Mouse (Mus musculus) neural tube, embryonic 11.5 days (tissue): Measurements from ENCODE around the gene Matk. TPM values are rescaled to one million over a fixed set of nuclear protein-coding genes. Genes with fewer than 3 reads are reported as not detected.
A peak's percentile ranks its signal among the peaks of the same experiment; 100 is the strongest.

ENCODE experiments used
- ATAC-seq: fragments of 200-750 bp; cut with Nextera tagmentation; 2 replicates; pipeline ENCODE4 v1.8.0; 2017; ENCODE audit warnings: moderate number of reproducible peaks, mild to moderate bottlenecking, moderate TSS enrichment, moderate library complexity; ENCODE audit not compliant: insufficient read depth, low FRiP score, low TSS enrichment
- DNase-seq: peaks from one replicate; pipeline ENCODE4 v3.0.0-alpha.2; 2015; ENCODE audit warnings: low spot score
- H3K27ac ChIP-seq: fragments of 300-500 bp; sonication (generic); 2 replicates; pipeline ENCODE4 v1.5.1; 2014; ENCODE audit warnings: low read depth, mild to moderate bottlenecking, low read length
- H3K27me3 ChIP-seq: fragments of 300-500 bp; sonication (generic); 2 replicates; pipeline ENCODE4 v1.6.1; 2014; ENCODE audit warnings: mild to moderate bottlenecking, low read length, mixed read lengths; ENCODE audit not compliant: control insufficient read depth, insufficient read depth
- H3K36me3 ChIP-seq: fragments of 300-500 bp; sonication (generic); 2 replicates; pipeline ENCODE4 v1.6.1; 2014; ENCODE audit warnings: mild to moderate bottlenecking, low read length, moderate library complexity, mixed read lengths; ENCODE audit not compliant: control insufficient read depth, insufficient read depth
- H3K4me1 ChIP-seq: fragments of 300-500 bp; sonication (generic); 2 replicates; pipeline ENCODE4 v1.6.1; 2014; ENCODE audit warnings: low read length, mixed read lengths; ENCODE audit not compliant: control insufficient read depth, insufficient read depth
- H3K4me2 ChIP-seq: fragments of 300-500 bp; sonication (generic); 2 replicates; pipeline ENCODE4 v1.6.1; 2014; ENCODE audit warnings: low read depth, mild to moderate bottlenecking, moderate library complexity
- H3K4me3 ChIP-seq: fragments of 300-500 bp; sonication (generic); 2 replicates; pipeline ENCODE4 v1.5.1; 2014; ENCODE audit warnings: low read depth, low read length
- H3K9ac ChIP-seq: fragments of 300-500 bp; sonication (generic); 2 replicates; pipeline ENCODE4 v1.6.1; 2014; ENCODE audit warnings: mild to moderate bottlenecking, low read length
- H3K9me3 ChIP-seq: fragments of 300-500 bp; sonication (generic); 2 replicates; pipeline ENCODE4 v1.6.1; 2016; ENCODE audit warnings: low read length; ENCODE audit not compliant: control insufficient read depth
- WGBS: fragments of 180-500 bp; shearing (Covaris S2); extraction: QIAGEN DNeasy Blood & Tissue Kit; methylation state at CpG from one replicate; pipeline ENCODE4 v1.1.7; 2014; 5-methylcytosine and 5-hydroxymethylcytosine counted together
- polyA plus RNA-seq: library from polyadenylated mRNA; unstranded; fragments of >200 nt; fragmentation: Nextera tagmentation; extraction: Ambion mirVana; gene quantifications from 2 replicates; pipeline ENCODE4 v1.2.1, GENCODE M21; 2014

Gene Matk
- polyA plus RNA-seq, 1 experiment from 2014 or later, result 3.0 TPM

- Histone ChIP-seq H3K27me3 (no peaks in the 10 kb centered on the region), H3K9ac (no peak overlapping the region), H3K4me1 (no peaks in the 10 kb centered on the region; the same call in 1 of the 2 replicates), H3K4me3 (no peak overlapping the region), H3K36me3 (no peaks in the 10 kb centered on the region; the same call in 1 of the 2 replicates), H3K27ac (no peak overlapping the region), H3K9me3 (no peaks in the 10 kb centered on the region), H3K4me2 (no peak overlapping the region)
- WGBS, result 83% methylated on average over 9 of the region's 9 CpGs
- no peak for ATAC-seq
- no peak for DNase-seq
These were observed 48.6 kb downstream of the Matk start for GRCm38 (mm10) chr10:81301321-81301720.

- peaks cover 8% of the 10 kb centered on the region for H3K36me3 ChIP-seq
- no peak for ATAC-seq
- no peak overlapping the region for H3K27ac ChIP-seq
- peak overlapping the region; percentile 14; the same call in 1 of the 2 replicates for H3K4me2 ChIP-seq
- H3K27me3 ChIP-seq, result no peaks in the 10 kb centered on the region
- no peak overlapping the region for H3K9ac ChIP-seq
- no peaks in the 10 kb centered on the region; the same call in 1 of the 2 replicates for H3K4me1 ChIP-seq
- WGBS, result 75% methylated on average over 4 of the region's 4 CpGs
- peak overlapping the region; percentile 0; the same call in 1 of the 2 replicates for H3K4me3 ChIP-seq
- DNase-seq, result no peak
- no peaks in the 10 kb centered on the region for H3K9me3 ChIP-seq
These were observed 49.6 kb downstream of the Matk start for GRCm38 (mm10) chr10:81302288-81302687.

DNA sequence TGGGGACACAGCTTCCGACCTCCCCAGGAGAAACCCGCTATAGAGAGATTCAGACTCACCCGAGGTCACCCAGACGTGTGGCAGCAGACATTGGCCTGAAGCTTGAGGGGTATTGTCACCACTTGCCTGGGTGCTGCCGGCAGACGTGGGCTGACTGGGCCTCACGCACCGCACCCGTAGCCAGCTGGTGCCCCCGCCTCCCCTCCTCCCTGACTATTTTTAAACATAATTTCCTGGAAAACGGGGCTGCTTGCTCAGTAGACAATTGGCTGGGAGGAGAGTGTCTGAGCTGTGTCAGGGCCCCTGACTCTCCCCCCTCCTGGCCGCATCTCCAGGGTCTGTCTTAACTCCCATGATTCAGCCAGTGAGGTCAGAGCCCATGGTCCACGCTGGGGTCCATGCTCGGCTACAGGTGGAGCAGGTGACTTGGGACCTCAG lies 50.1 kb downstream of the Matk start:
- Histone ChIP-seq H3K9me3 (no peaks in the 10 kb centered on the region), H3K36me3 (peaks cover 11% of the 10 kb centered on the region), H3K4me1 (no peaks in the 10 kb centered on the region; the same call in 1 of the 2 replicates), H3K4me2 (no peak overlapping the region), H3K27me3 (no peaks in the 10 kb centered on the region), H3K9ac (no peak overlapping the region), H3K4me3 (no peak overlapping the region), H3K27ac (0 out of 2 replicates have a peak overlapping the region, but pooled peaks have one; percentile 20)
- ATAC-seq, result no peak
- 83% methylated on average over 14 of the region's 14 CpGs for WGBS
- DNase-seq, result no peak

DNA sequence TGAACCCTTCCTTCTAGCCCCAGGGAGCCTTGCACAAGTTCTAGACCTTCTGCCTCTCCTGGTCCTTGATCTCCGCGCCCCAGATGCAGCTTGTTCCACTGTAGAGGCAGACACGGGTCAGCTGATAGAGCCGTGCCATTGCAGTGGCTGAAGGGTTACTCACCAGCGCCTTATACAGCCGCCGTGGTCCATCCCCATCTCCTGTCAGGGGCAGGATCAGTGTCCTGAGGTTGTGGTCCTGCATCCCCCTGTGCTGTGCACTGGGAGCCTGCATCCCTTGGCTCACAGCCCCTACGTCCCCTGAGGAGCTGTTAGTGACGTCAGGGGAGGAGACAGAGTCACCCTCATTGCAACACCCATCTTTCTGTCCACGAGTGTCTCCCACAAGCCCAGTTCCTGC lies 50.5 kb downstream of the Matk start:
- no peak for DNase-seq
- no peak for ATAC-seq
- no peaks in the 10 kb centered on the region for H3K27me3 ChIP-seq
- H3K36me3 ChIP-seq, result peaks cover 16% of the 10 kb centered on the region
- no peaks in the 10 kb centered on the region for H3K9me3 ChIP-seq
- H3K4me1 ChIP-seq, result no peaks in the 10 kb centered on the region; the same call in 1 of the 2 replicates
- H3K4me3 ChIP-seq, result no peak overlapping the region
- WGBS, result 82% methylated on average over 10 of the region's 10 CpGs
- H3K27ac ChIP-seq, result 0 out of 2 replicates have a peak overlapping the region, but pooled peaks have one; percentile 20
- no peak overlapping the region for H3K4me2 ChIP-seq
- H3K9ac ChIP-seq, result no peak overlapping the region

DNA sequence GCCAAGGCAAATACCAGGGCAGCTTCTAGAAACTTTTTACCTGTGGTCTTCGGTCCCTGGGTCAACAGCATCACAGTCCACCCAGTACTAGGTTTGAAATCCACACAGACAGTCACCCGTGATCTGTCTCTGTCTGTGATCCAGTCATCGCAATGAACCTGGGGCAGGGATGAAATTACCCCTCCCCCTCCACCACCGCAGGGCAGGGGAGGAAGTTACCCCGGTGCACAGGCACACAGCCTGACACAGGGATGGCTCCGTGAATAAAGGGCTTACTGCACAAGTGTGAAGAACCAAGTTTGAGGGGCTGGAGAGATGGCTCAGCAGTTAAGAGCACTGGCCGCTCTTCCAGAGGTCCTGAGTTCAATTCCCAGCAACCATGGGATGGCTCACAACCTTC lies 51.0 kb downstream of the Matk start:
- Histone ChIP-seq H3K27me3 (no peaks in the 10 kb centered on the region), H3K4me1 (no peaks in the 10 kb centered on the region; the same call in 1 of the 2 replicates), H3K4me2 (no peak overlapping the region)

DNA sequence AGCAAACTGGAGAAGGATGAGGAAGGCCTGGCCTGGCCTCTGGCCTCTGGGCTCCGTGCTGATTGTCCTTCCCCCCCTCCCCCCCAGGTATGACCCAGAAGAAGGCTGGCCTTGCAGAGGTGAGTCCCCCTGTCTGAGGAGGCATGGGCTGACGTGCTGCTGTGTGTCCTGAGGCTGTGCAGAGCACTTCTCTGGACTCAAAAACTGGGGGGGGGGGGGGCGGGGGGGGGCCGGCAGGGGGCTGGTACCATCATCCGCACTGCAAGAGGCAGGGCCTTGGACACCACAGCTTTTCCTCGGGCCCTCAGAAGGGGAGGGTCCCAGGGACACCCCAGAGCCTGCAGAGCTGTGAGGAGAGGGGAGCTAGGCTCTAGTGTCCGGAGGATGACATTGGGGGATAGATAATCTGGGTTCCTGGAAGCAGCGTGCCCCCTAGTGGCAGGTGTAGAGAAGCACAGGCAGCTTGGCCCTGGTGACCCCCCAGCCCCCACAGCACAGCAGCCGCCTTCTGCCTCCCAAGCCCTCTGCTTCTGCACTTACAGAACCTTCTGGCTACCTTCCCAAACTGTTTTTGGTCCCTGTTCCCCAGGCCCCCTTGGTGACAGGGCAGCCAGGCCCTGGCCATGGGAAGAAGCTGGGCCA lies 52.0 kb downstream of the Matk start:
- no peak overlapping the region for H3K9ac ChIP-seq

More for the DNA sequence above, 51.0 kb downstream of the Matk start:
- Histone ChIP-seq H3K9me3 (no peaks in the 10 kb centered on the region), H3K36me3 (peaks cover 18% of the 10 kb centered on the region), H3K9ac (no peak overlapping the region), H3K4me3 (no peak overlapping the region), H3K27ac (no peak overlapping the region)
- no peak for ATAC-seq
- no peak for DNase-seq
- WGBS, result 83% methylated on average over 7 of the region's 7 CpGs

DNA sequence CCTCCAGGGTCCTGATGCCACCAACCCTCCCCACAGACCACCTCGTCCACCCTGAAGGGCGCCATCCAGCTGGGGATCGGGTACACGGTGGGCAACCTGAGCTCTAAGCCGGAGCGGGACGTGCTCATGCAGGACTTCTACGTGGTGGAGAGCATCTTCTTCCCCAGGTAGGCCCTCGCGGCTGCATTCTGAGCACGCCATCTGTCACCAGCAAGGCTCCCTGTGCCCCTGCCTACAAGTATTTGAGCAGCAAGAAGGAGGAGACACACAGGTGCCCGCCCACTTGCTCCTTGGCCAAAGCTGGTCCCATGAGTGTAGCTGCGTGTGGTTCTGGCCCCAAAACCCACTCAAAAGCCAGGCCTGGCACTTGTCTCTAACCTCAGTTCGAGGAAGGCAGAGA lies 52.9 kb downstream of the Matk start:
- Histone ChIP-seq H3K4me2 (no peak overlapping the region), H3K9ac (no peak overlapping the region), H3K27me3 (no peaks in the 10 kb centered on the region), H3K9me3 (no peaks in the 10 kb centered on the region), H3K36me3 (peaks cover 33% of the 10 kb centered on the region), H3K4me1 (no peaks in the 10 kb centered on the region; the same call in 1 of the 2 replicates), H3K4me3 (no peak overlapping the region), H3K27ac (no peak overlapping the region)
- no peak for ATAC-seq
- 94% methylated on average over 14 of the region's 14 CpGs for WGBS
- DNase-seq, result no peak

More for the DNA sequence above, 52.0 kb downstream of the Matk start:
- DNase-seq (peak; percentile 48), ATAC-seq (peak; percentile 51; the same call in 1 of the 2 replicates)
- H3K27me3 ChIP-seq, result no peaks in the 10 kb centered on the region
- no peaks in the 10 kb centered on the region; the same call in 1 of the 2 replicates for H3K4me1 ChIP-seq
- H3K4me3 ChIP-seq, result no peak overlapping the region
- 25% methylated on average over 7 of the region's 9 CpGs for WGBS
- H3K27ac ChIP-seq, result no peak overlapping the region
- H3K9me3 ChIP-seq, result no peaks in the 10 kb centered on the region
- H3K4me2 ChIP-seq, result no peak overlapping the region
- H3K36me3 ChIP-seq, result peaks cover 27% of the 10 kb centered on the region

DNA sequence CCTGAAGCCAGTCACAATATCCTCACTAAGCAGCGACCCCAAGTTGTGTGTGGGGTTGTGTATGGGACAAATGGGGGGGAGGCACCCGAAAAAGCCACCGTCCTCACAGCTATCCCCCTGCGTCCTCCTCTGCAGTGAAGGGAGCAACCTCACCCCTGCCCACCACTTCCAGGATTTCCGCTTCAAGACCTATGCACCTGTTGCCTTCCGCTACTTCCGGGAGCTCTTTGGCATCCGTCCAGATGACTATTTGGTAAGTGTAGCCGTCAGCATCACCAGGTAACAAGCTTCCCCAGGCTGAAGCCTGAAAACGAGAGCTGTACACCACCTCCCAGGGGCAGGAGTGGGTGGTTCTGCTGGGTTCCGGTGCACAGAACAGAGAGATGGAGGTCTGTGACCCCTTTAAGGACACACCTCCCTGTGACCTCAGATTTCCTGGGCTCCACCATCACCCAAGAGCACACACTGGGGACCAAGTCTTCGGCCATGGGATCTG lies 53.5 kb downstream of the Matk start:
- Histone ChIP-seq H3K4me3 (no peak overlapping the region), H3K4me1 (no peaks in the 10 kb centered on the region; the same call in 1 of the 2 replicates), H3K9me3 (no peaks in the 10 kb centered on the region), H3K27me3 (no peaks in the 10 kb centered on the region), H3K27ac (no peak overlapping the region), H3K9ac (no peak overlapping the region), H3K4me2 (no peak overlapping the region), H3K36me3 (peaks cover 36% of the 10 kb centered on the region)
- DNase-seq, result no peak
- 96% methylated on average over 12 of the region's 12 CpGs for WGBS
- ATAC-seq, result no peak
